Mouse (Mus musculus) liver, embryonic 18 days (tissue): ENCODE measurements around the gene Fxyd6. TPM values are rescaled to one million over a fixed set of nuclear protein-coding genes. Genes with fewer than 3 reads are reported as not detected.

Experiments
- polyA plus RNA-seq: library from polyadenylated mRNA; depleted of rRNA; stranded (reverse); fragments of >200 nt; gene quantifications from 2 replicates; pipeline ENCODE4 v1.2.3, GENCODE M21; 2012; rRNA removed

The Fxyd6 gene
- 0.90 and 1.1 TPM in 2 replicates for polyA plus RNA-seq

DNA sequence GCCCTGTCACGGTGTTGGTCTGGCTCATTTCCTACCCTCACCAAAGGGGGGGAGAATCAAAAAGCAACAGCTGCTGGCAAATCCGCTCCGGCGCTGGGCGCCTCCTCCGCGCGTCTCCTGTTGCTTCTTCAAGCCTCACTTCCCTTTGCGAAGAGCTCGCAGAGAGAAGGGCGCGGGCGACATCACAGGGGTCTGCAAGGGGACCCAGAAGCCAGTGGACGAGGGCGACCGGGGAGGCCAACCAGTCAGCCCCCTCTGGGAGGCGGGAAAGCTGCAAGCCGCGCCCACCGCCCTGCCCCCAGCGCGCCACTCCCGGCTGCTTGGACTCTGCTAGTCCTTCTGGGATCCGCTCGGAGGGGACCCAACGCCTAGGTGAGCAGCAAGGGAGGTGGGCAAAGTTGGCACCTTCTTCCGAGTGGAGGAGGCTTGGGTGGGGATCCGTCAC lies at the start of gene Fxyd6:
Fxyd6 (plus strand) TSS at position 69 of the 445 bp plus-strand sequence.

DNA sequence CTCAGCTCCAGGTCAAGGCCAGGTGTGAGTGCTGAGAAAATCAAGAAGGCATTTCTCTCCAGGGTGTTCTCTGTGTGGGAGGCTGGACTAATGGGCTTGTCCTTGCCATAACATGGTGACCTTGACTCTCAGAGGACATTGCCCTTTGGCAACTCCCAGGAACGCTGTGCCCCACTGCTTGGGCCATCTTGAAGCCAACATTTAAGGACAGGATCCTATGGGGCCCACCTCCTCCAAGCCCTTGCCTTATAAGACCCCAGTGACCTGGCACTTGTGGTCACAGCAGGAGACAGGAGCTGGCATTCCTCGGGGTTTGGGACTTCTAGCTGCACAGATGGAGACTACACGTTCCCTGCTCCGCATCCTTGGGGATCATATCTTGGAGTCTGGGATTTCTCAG lies 29.4 kb downstream of the Fxyd6 start, which contains the start of gene Fxyd2:
Fxyd2 (plus strand) TSS at position 236 of the 400 bp plus-strand sequence.

DNA sequence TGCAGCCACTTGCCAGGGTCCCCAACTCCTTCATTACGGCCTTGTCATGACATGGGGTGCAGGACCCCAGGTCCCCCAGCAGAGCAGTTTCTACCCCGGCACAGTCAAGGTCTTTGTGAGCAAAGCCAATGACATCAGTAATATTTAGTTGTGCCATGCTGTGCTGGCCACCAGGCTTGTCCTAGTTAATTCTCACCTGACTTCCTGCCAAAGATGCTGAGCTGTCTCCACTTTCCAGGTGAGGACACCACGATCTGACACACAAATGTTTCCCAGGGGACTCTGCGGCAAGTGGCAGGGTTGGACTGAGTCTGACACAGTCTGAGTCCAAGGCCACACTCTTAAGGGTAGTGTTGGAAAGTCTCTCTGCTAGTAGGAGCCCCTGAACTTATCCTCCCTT lies 56.5 kb downstream of the Fxyd6 start, which contains the start of gene Dscaml1:
Dscaml1 (plus strand) TSS at position 173 of the 400 bp plus-strand sequence.

Other genes starting within 250 kb of the Fxyd6 start
- gene Scn4b, start 231.8 kb upstream of the Fxyd6 start, polyA plus RNA-seq = 0.30 and 0.42 TPM in 2 replicates
- 0.05 and 0.13 TPM in 2 replicates for gene BC049352, start 188.2 kb upstream of the Fxyd6 start, polyA plus RNA-seq
- 0.07 and 0.14 TPM in 2 replicates for gene Tmprss4, start 166.1 kb upstream of the Fxyd6 start, polyA plus RNA-seq
- gene Il10ra, start 101.0 kb upstream of the Fxyd6 start, polyA plus RNA-seq = 2.7 and 2.8 TPM in 2 replicates
- gene Tmprss13, start 51.1 kb upstream of the Fxyd6 start, polyA plus RNA-seq = 0.01 TPM in 1 of 2 replicates, not detected in the other
- gene Fxyd2, start 29.5 kb downstream of the Fxyd6 start, polyA plus RNA-seq = 1.0 and 1.6 TPM in 2 replicates
- 0.02 TPM in 1 of 2 replicates, not detected in the other for gene Dscaml1, start 56.4 kb downstream of the Fxyd6 start, polyA plus RNA-seq